Mouse (Mus musculus): Measurements from ENCODE around the gene Arpc4. TPM values are rescaled to one million over a fixed set of nuclear protein-coding genes. Genes with fewer than 3 reads are reported as not detected.

Arpc4 gene
- polyA plus RNA-seq, 1 experiment from 2014 or later, result 440 TPM

DNA sequence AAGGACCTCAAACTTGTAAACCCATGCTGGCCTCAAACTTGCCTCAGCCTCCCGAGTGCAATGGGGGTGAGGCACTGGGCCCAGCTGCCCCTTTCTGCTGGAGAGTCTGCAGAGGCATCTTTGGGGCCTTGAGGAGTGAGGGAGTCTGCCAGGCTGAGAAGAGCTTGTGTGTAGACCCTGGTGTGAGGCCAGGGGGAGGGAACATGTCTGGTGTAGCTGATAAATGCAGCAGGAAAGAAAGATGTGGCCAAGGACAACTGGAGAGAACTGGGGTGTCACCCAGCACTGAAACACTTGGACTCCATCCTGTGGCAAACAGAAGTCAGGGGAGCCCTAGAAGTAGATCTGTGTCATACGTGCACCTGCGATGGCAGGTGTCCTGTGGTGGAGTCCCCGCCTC is 4.4 kb upstream of the Arpc4 start:
- Histone ChIP-seq H3K4me1 (ENCODE audit: control insufficient read depth, insufficient read depth, low read depth, low read length) (peaks cover 6% of the 10 kb centered on the region), H3K4me2 (ENCODE audit: low read length) (no peak overlapping the region), H3K9me3 (ENCODE audit: control insufficient read depth, low read length) (no peaks in the 10 kb centered on the region), H3K27ac (ENCODE audit: low read depth, low read length) (no peak overlapping the region), H3K36me3 (ENCODE audit: control insufficient read depth, insufficient read depth, low read length) (peaks cover 49% of the 10 kb centered on the region), H3K9ac (ENCODE audit: low read depth, low read length) (no peak overlapping the region), H3K4me3 (ENCODE audit: low read length) (no peak overlapping the region), H3K27me3 (replicated peaks; ENCODE audit: control insufficient read depth, insufficient read depth, low read length) (no peaks in the 10 kb centered on the region)
- no peak for ATAC-seq
- WGBS, result 94% methylated on average over 4 of the region's 4 CpGs

DNA sequence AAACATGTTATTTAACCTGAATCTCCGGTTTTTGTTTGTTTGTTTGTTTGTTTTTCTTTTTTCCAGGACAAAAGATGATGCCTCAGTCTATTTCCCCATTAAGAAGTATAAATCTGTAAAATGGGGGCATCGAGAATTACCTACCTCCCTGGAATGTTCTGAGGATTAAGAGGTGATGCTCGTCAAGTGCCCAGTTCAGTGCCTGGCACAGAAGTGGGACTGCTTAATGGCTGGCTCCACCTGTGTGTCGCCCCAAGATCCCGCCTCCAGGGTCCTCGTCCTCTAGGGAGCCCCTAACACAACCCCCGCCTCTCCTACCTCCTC is 781 bp upstream of the Arpc4 start:
- 9% methylated on average over 7 of the region's 7 CpGs for WGBS
- H3K27me3 ChIP-seq (replicated peaks; ENCODE audit: control insufficient read depth, insufficient read depth, low read length), result no peaks in the 10 kb centered on the region
- peak overlapping the region; percentile 90 for H3K9ac ChIP-seq (ENCODE audit: low read depth, low read length)
- peak overlapping the region; percentile 96 for H3K27ac ChIP-seq (ENCODE audit: low read depth, low read length)
- no peak for ATAC-seq
- peak overlapping the region; percentile 87 for H3K4me3 ChIP-seq (ENCODE audit: low read length)
- H3K9me3 ChIP-seq (ENCODE audit: control insufficient read depth, low read length), result no peaks in the 10 kb centered on the region
- H3K4me1 ChIP-seq (ENCODE audit: control insufficient read depth, insufficient read depth, low read depth, low read length), result peaks cover 18% of the 10 kb centered on the region
- H3K36me3 ChIP-seq (ENCODE audit: control insufficient read depth, insufficient read depth, low read length), result peaks cover 33% of the 10 kb centered on the region
- H3K4me2 ChIP-seq (ENCODE audit: low read length), result peak overlapping the region; percentile 88

DNA sequence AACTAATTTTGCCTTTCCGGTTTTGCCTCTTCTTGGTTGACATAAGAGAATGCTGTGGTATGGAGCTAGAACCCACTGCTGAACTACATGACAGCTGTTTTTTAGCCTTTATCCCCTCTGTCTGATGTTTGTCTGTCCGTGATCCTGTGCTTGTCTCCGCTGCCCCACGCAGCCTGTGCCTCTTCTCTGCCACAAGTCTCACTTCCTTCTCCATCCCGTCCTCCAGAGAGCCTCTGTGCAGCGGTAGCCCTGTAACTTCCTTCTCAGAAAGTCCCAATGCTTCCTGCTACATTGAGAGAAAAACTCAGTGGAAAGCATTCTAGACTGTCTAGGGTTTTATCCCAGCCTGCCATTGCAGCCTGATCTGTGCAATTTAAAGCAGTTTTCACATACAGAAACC is 1.3 kb downstream of the Arpc4 start:
- Histone ChIP-seq H3K4me3 (ENCODE audit: low read length) (0 out of 2 replicates have a peak overlapping the region, but pooled peaks have one; percentile 1), H3K27me3 (replicated peaks; ENCODE audit: control insufficient read depth, insufficient read depth, low read length) (no peaks in the 10 kb centered on the region), H3K9me3 (ENCODE audit: control insufficient read depth, low read length) (no peaks in the 10 kb centered on the region), H3K36me3 (ENCODE audit: control insufficient read depth, insufficient read depth, low read length) (peaks cover 34% of the 10 kb centered on the region), H3K9ac (ENCODE audit: low read depth, low read length) (no peak overlapping the region), H3K4me1 (ENCODE audit: control insufficient read depth, insufficient read depth, low read depth, low read length) (peaks cover 18% of the 10 kb centered on the region), H3K4me2 (ENCODE audit: low read length) (peak overlapping the region; percentile 88), H3K27ac (ENCODE audit: low read depth, low read length) (no peak overlapping the region)
- no peak for ATAC-seq
- 83% methylated on average over 6 of the region's 6 CpGs for WGBS

DNA sequence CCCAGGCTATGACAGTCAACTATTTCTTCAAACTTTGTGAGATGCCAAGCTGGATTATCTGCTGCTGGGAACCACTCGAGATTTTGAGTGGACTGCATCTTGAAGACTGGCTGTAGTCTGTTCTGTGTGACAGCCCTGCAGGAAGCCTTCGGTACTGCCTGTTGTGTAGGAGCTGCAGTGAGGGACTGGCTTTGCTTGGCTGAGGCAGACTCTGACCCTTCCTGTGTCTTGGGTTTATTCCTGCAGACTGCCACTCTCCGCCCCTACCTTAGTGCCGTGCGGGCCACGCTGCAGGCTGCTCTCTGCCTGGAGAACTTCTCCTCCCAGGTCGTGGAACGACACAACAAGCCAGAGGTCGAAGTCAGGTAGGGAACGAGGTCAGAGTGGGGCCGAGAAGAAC is 2.6 kb downstream of the Arpc4 start:
- Histone ChIP-seq H3K9ac (ENCODE audit: low read depth, low read length) (no peak overlapping the region), H3K4me3 (ENCODE audit: low read length) (no peak overlapping the region), H3K27me3 (replicated peaks; ENCODE audit: control insufficient read depth, insufficient read depth, low read length) (no peaks in the 10 kb centered on the region), H3K36me3 (ENCODE audit: control insufficient read depth, insufficient read depth, low read length) (peaks cover 30% of the 10 kb centered on the region), H3K9me3 (ENCODE audit: control insufficient read depth, low read length) (no peaks in the 10 kb centered on the region), H3K4me1 (ENCODE audit: control insufficient read depth, insufficient read depth, low read depth, low read length) (peaks cover 18% of the 10 kb centered on the region), H3K27ac (ENCODE audit: low read depth, low read length) (no peak overlapping the region), H3K4me2 (ENCODE audit: low read length) (no peak overlapping the region)
- 93% methylated on average over 11 of the region's 11 CpGs for WGBS
- no peak for ATAC-seq

DNA sequence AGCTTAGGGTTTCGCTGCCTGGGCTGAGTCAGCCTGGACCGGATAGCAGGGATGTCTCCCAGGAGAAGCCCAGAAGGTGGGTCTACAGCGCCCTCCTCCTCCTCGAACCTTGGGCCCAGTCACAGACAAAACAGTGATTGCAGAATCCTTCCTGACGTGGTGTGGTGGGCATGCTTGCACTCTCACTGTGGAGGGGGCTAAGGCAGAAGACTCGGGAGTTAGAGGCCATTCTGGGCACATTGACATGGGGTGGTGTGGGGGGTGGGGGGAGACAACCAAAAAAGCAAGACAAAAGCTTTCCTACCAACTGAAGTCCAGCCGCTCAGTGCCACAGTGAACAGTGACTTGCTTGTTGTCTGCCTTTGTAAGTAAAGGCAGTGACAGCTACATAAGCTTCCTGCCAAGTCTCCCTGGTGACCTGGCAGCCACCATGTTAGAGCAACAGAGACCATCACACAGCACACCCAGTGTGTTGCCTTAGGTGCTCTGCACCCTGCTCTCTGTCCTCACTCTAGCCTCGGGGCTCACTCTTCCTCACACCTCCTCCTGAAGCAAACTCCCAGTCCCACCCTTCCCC is 6.5 kb downstream of the Arpc4 start:
- H3K9me3 ChIP-seq (ENCODE audit: control insufficient read depth, low read length), result no peaks in the 10 kb centered on the region
- ATAC-seq, result peak; percentile 76
- H3K27me3 ChIP-seq (replicated peaks; ENCODE audit: control insufficient read depth, insufficient read depth, low read length), result no peaks in the 10 kb centered on the region
- H3K4me1 ChIP-seq (ENCODE audit: control insufficient read depth, insufficient read depth, low read depth, low read length), result peaks cover 3% of the 10 kb centered on the region; the same call in 1 of the 2 replicates
- no peak overlapping the region for H3K4me2 ChIP-seq (ENCODE audit: low read length)
- peaks cover 54% of the 10 kb centered on the region for H3K36me3 ChIP-seq (ENCODE audit: control insufficient read depth, insufficient read depth, low read length)
- H3K27ac ChIP-seq (ENCODE audit: low read depth, low read length), result no peak overlapping the region
- no peak overlapping the region for H3K4me3 ChIP-seq (ENCODE audit: low read length)
- H3K9ac ChIP-seq (ENCODE audit: low read depth, low read length), result no peak overlapping the region
- WGBS, result 76% methylated on average over 8 of the region's 8 CpGs

DNA sequence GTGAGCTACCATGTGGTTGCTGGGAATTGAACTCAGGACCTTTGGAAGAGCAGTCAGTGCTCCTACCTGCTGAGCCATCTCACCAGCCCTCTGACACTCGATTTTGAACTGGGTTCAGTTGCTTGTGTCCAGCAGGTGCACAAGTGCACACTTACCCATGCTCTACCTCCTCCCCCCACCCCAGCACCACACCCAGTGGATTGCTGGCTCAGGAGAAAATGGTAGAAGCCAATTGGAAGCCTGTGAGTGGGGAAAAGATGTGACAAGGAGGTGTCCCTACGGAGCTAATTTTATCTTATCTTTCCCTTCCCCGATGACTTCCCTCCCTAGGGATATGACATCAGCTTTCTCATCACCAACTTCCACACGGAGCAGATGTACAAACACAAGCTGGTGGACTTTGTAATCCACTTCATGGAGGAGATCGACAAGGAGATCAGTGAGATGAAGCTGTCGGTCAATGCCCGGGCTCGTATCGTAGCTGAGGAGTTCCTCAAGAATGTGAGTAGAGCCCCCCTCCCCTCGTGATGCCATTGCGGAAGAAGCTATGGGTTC is 7.3 kb downstream of the Arpc4 start:
- no peak overlapping the region for H3K4me2 ChIP-seq (ENCODE audit: low read length)
- no peak for ATAC-seq
- H3K9me3 ChIP-seq (ENCODE audit: control insufficient read depth, low read length), result no peaks in the 10 kb centered on the region
- WGBS, result 78% methylated on average over 11 of the region's 11 CpGs
- no peak overlapping the region for H3K9ac ChIP-seq (ENCODE audit: low read depth, low read length)
- H3K4me1 ChIP-seq (ENCODE audit: control insufficient read depth, insufficient read depth, low read depth, low read length), result no peaks in the 10 kb centered on the region
- H3K27me3 ChIP-seq (replicated peaks; ENCODE audit: control insufficient read depth, insufficient read depth, low read length), result no peaks in the 10 kb centered on the region
- H3K27ac ChIP-seq (ENCODE audit: low read depth, low read length), result peak overlapping the region; percentile 24; the same call in 1 of the 2 replicates
- peaks cover 62% of the 10 kb centered on the region for H3K36me3 ChIP-seq (ENCODE audit: control insufficient read depth, insufficient read depth, low read length)
- no peak overlapping the region for H3K4me3 ChIP-seq (ENCODE audit: low read length)

DNA sequence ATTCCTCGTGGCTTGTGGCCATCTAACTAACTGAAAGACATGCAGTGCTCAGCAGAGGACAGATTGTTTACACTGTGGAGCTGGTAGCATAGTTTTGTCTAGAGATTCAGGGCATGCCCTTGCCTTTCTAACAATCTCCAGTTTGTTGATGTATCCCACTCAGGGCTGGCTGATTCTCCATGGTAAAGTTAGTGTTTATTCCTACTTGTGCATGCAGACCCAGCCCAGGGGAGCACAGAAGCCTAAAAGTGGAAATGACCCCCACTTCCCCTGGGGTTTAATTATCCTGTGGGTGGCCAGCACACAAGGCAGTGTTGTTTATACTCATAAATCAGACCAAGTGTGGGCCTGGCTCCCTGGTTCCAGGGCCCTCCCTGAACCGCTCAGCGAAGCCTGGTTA is 8.1 kb downstream of the Arpc4 start:
- 79% methylated on average over 3 of the region's 3 CpGs for whole genome bisulfite sequencing
- no peaks in the 10 kb centered on the region for H3K4me1 ChIP-seq (ENCODE audit: control insufficient read depth, insufficient read depth, low read depth, low read length)
- H3K9ac ChIP-seq (ENCODE audit: low read depth, low read length), result no peak overlapping the region
- peak; percentile 75 for ATAC-seq
- H3K9me3 ChIP-seq (ENCODE audit: control insufficient read depth, low read length), result no peaks in the 10 kb centered on the region
- H3K4me3 ChIP-seq (ENCODE audit: low read length), result no peak overlapping the region
- no peak overlapping the region for H3K4me2 ChIP-seq (ENCODE audit: low read length)
- H3K27me3 ChIP-seq (replicated peaks; ENCODE audit: control insufficient read depth, insufficient read depth, low read length), result no peaks in the 10 kb centered on the region
- H3K27ac ChIP-seq (ENCODE audit: low read depth, low read length), result no peak overlapping the region; the same call in 1 of the 2 replicates
- peaks cover 62% of the 10 kb centered on the region for H3K36me3 ChIP-seq (ENCODE audit: control insufficient read depth, insufficient read depth, low read length)

DNA sequence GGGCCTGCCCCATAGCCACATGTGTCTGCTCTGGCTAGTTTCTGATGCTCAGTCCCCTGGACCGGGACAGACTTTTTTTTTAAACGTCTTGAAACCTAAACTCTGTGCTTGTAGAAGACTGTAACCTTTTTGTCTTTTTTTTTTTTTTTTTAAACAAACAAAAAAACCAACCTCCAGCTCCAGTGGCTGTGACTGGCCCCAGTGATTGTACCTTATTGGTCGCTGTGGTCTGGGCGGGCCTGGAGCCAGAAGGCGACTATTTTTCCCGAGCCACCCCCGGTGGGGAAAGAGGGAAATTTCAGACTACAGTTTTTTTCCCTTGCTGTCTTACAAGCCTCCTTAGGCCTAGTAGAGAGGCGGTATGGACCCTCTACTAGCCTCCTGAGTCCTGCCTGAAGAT is 11.0 kb downstream of the Arpc4 start, which contains the start of gene Ttll3:
Gene Ttll3, plus strand, starts transcription at position 301 of the 400 bp plus-strand sequence.
- no peaks in the 10 kb centered on the region for H3K9me3 ChIP-seq (ENCODE audit: control insufficient read depth, low read length)
- no peak within 1 kb of the TSS for H3K4me2 ChIP-seq (ENCODE audit: low read length)
- no peak for ATAC-seq
- WGBS, result 73% methylated on average over 8 of the region's 8 CpGs
- no peak within 1 kb of the TSS for H3K9ac ChIP-seq (ENCODE audit: low read depth, low read length)
- peaks cover 7% of the 10 kb centered on the region for H3K4me1 ChIP-seq (ENCODE audit: control insufficient read depth, insufficient read depth, low read depth, low read length)
- peaks cover 44% of the 10 kb centered on the region for H3K36me3 ChIP-seq (ENCODE audit: control insufficient read depth, insufficient read depth, low read length)
- H3K27me3 ChIP-seq (replicated peaks; ENCODE audit: control insufficient read depth, insufficient read depth, low read length), result no peaks in the 10 kb centered on the region
- H3K4me3 ChIP-seq (ENCODE audit: low read length), result no peak within 1 kb of the TSS
- no peak within 1 kb of the TSS for H3K27ac ChIP-seq (ENCODE audit: low read depth, low read length)

DNA sequence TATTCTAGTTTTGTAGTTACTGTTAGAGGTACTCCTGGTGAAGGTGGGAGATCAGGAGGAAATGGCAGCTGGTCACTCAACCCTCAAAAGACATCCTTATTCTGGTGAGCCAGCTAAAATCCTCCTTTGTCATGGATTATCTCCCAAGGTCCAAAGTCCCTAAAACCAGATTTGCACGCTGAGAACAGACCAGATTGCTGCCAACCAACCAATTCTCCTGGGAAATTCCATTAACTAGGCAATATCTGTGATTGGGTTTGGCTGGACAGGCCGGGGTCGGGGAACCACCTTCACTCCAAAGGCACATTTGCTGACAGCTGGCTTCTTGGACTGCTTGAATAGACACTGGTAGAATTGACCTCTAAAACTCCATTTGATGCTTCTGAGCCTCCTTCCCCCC is 12.8 kb downstream of the Arpc4 start:
- WGBS, result 70% methylated on average over 3 of the region's 3 CpGs
- Histone ChIP-seq H3K27me3 (replicated peaks; ENCODE audit: control insufficient read depth, insufficient read depth, low read length) (no peaks in the 10 kb centered on the region), H3K27ac (ENCODE audit: low read depth, low read length) (no peak overlapping the region), H3K4me2 (ENCODE audit: low read length) (no peak overlapping the region), H3K36me3 (ENCODE audit: control insufficient read depth, insufficient read depth, low read length) (peaks cover 38% of the 10 kb centered on the region), H3K4me1 (ENCODE audit: control insufficient read depth, insufficient read depth, low read depth, low read length) (peaks cover 7% of the 10 kb centered on the region), H3K9ac (ENCODE audit: low read depth, low read length) (no peak overlapping the region), H3K9me3 (ENCODE audit: control insufficient read depth, low read length) (no peaks in the 10 kb centered on the region), H3K4me3 (ENCODE audit: low read length) (no peak overlapping the region)
- no peak for ATAC-seq

Data from hindbrain, embryonic 16.5 days (tissue).